Mouse (Mus musculus) left cerebral cortex, adult 9 months (tissue): ENCODE measurements at regions not wholly inside any gene's neighbourhood (a gene's known extent, or its start where the extent isn't known, plus 50 kb on each side); places are given as distances from the start of the nearest gene placed in this dataset.
A peak's percentile ranks its signal among the peaks of the same experiment; 100 is the strongest.

Source experiments
- DNase-seq, 2 experiments: peaks; one replicate each; pipeline ENCODE4 v3.0.0; 2022; ENCODE audit warnings: low spot score in 2 of 2

- DNase-seq = no peak
Observed at GRCm38 (mm10) chr3:52802324-52802723, 214.7 kb downstream of the Cog6 start.

GRCm38 (mm10) chr3:52801446-52801845 is 215.6 kb downstream of the Cog6 start:
- no peak for DNase-seq

GRCm38 (mm10) chr3:52800673-52801072 is 216.4 kb downstream of the Cog6 start:
- no peak for DNase-seq

GRCm38 (mm10) chr3:52797801-52798200 is 219.2 kb downstream of the Cog6 start:
- DNase-seq = peak in 1 of 2 experiments; percentile 59

GRCm38 (mm10) chr3:52797164-52797563 is 219.9 kb downstream of the Cog6 start:
- DNase-seq = no peak

- DNase-seq = no peak
Observed at GRCm38 (mm10) chr3:52794218-52794617, 222.8 kb downstream of the Cog6 start.

GRCm38 (mm10) chr3:52792801-52793200 is 224.2 kb downstream of the Cog6 start:
- DNase-seq = no peak

GRCm38 (mm10) chr3:52792121-52792520 is 224.9 kb downstream of the Cog6 start:
- DNase-seq = no peak

GRCm38 (mm10) chr3:52790942-52791341 is 226.1 kb downstream of the Cog6 start:
- no peak for DNase-seq

GRCm38 (mm10) chr3:52787964-52788760 is 228.9 kb downstream of the Cog6 start:
- no peak for DNase-seq

GRCm38 (mm10) chr3:52785595-52785994 is 231.4 kb downstream of the Cog6 start:
- DNase-seq = no peak

GRCm38 (mm10) chr3:52784476-52784875 is 232.6 kb downstream of the Cog6 start:
- no peak for DNase-seq

GRCm38 (mm10) chr3:52782576-52782975 is 234.5 kb downstream of the Cog6 start:
- no peak for DNase-seq

- DNase-seq = no peak
Observed at GRCm38 (mm10) chr3:52781521-52781920, 235.5 kb downstream of the Cog6 start.

GRCm38 (mm10) chr3:52780356-52780755 is 236.7 kb downstream of the Cog6 start:
- DNase-seq = no peak

GRCm38 (mm10) chr3:52775875-52776274 is 241.2 kb downstream of the Cog6 start:
- DNase-seq = peak in 1 of 2 experiments; percentile 16

- no peak for DNase-seq
Observed at GRCm38 (mm10) chr3:52775156-52775555, 241.9 kb downstream of the Cog6 start.

GRCm38 (mm10) chr3:52774734-52775133 is 242.3 kb downstream of the Cog6 start:
- no peak for DNase-seq

- no peak for DNase-seq
Observed at GRCm38 (mm10) chr3:52767276-52767675, 249.8 kb downstream of the Cog6 start.

GRCm38 (mm10) chr3:52766841-52767240 is 250.2 kb downstream of the Cog6 start:
- DNase-seq = peak; percentile 18 to 39

- DNase-seq = no peak
Observed at GRCm38 (mm10) chr3:52764166-52764565, 252.9 kb downstream of the Cog6 start.

GRCm38 (mm10) chr3:52763660-52764059 is 253.4 kb downstream of the Cog6 start:
- DNase-seq = no peak

- no peak for DNase-seq
Observed at GRCm38 (mm10) chr3:52762549-52762948, 254.5 kb downstream of the Cog6 start.

GRCm38 (mm10) chr3:52759846-52760245 is 257.2 kb downstream of the Cog6 start:
- no peak for DNase-seq
